Mouse (Mus musculus) liver, postnatal 0 days (tissue): ENCODE data around the gene Pde5a.

ENCODE experiments used
- CTCF ChIP-seq: sonication (generic); IDR thresholded peaks from 2 replicates; pipeline ENCODE4 v1.5.1; 2016; ENCODE audit warnings: antibody characterized with exemption, low read depth
- EP300 ChIP-seq: IDR thresholded peaks from 2 replicates; pipeline ENCODE4 v1.6.1; 2016; ENCODE audit warnings: antibody characterized with exemption, low read depth, mild to moderate bottlenecking

- TF ChIP-seq CTCF (no peak), EP300 (no peak)
These were observed 105.8 kb downstream of the Pde5a start for GRCm38 (mm10) chr3:122834519-122834918.
